Mouse (Mus musculus) hindbrain, embryonic 10.5 days (tissue): Measurements from ENCODE around the gene Prokr1. TPM values are rescaled to one million over a fixed set of nuclear protein-coding genes. Genes with fewer than 3 reads are reported as not detected.

Experiments
- DNase-seq: peaks from one replicate; pipeline ENCODE4 v3.0.0-alpha.2; 2017; ENCODE audit warnings: low spot score
- H3K27ac ChIP-seq: fragments of 300-500 bp; sonication (generic); 2 replicates; pipeline ENCODE4 v1.5.1; 2016; ENCODE audit warnings: mild to moderate bottlenecking, moderate library complexity
- H3K27me3 ChIP-seq: fragments of 300-500 bp; sonication (generic); 2 replicates; pipeline ENCODE4 v1.6.1; 2016; ENCODE audit warnings: mild to moderate bottlenecking; ENCODE audit not compliant: poor library complexity, insufficient read depth, severe bottlenecking
- H3K36me3 ChIP-seq: fragments of 300-500 bp; sonication (generic); 2 replicates; pipeline ENCODE4 v1.6.1; 2016; ENCODE audit warnings: mild to moderate bottlenecking, moderate library complexity
- H3K4me1 ChIP-seq: fragments of 300-500 bp; sonication (generic); replicated peaks from 2 replicates; pipeline ENCODE4 v1.6.1; 2016; ENCODE audit warnings: mild to moderate bottlenecking
- H3K4me3 ChIP-seq: fragments of 300-500 bp; sonication (generic); 2 replicates; pipeline ENCODE4 v1.5.1; 2016; ENCODE audit warnings: mild to moderate bottlenecking, moderate library complexity
- H3K9me3 ChIP-seq: fragments of 300-500 bp; sonication (generic); 2 replicates; pipeline ENCODE4 v1.6.1; 2016; ENCODE audit warnings: mild to moderate bottlenecking, moderate library complexity
- WGBS: fragments of 180-500 bp; shearing (Covaris S2); methylation state at CpG from one replicate; pipeline ENCODE4 v1.1.7; 2016; 5-methylcytosine and 5-hydroxymethylcytosine counted together
- polyA plus RNA-seq: library from polyadenylated mRNA; unstranded; fragments of >200 nt; fragmentation: Nextera tagmentation; extraction: Ambion mirVana; gene quantifications from 2 replicates; pipeline ENCODE4 v1.2.1, GENCODE M21; 2016

The Prokr1 gene
- polyA plus RNA-seq, 1 experiment from 2014 or later: 3.6 TPM

DNA sequence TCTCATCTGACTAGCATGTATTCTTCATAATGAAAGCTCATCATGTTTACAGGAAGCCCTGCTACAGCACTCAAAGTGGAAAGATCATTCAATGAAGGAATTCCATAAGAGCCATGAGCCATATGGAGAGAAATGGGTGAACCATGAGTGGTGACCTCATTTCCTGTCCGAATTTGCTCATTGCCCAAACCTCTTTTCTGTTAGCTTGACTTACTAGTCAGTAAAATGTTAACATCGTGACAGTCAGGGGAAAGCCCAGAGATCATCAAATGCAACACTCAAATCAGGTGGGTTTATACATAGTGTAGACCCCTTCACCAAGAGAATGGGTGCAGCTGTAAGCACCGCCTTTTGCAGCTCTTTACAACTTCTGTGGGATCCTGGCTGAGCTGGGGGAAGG, 36.8 kb downstream of the Prokr1 start:
- WGBS: 81% methylated on average over 3 of the region's 3 CpGs
- no peaks in the 10 kb centered on the region for H3K4me1 ChIP-seq
- H3K27me3 ChIP-seq: no peaks in the 10 kb centered on the region
- no peaks in the 10 kb centered on the region for H3K36me3 ChIP-seq
- H3K4me3 ChIP-seq: no peak overlapping the region
- H3K9me3 ChIP-seq: no peaks in the 10 kb centered on the region
- H3K27ac ChIP-seq: no peak overlapping the region
- no peak for DNase-seq

DNA sequence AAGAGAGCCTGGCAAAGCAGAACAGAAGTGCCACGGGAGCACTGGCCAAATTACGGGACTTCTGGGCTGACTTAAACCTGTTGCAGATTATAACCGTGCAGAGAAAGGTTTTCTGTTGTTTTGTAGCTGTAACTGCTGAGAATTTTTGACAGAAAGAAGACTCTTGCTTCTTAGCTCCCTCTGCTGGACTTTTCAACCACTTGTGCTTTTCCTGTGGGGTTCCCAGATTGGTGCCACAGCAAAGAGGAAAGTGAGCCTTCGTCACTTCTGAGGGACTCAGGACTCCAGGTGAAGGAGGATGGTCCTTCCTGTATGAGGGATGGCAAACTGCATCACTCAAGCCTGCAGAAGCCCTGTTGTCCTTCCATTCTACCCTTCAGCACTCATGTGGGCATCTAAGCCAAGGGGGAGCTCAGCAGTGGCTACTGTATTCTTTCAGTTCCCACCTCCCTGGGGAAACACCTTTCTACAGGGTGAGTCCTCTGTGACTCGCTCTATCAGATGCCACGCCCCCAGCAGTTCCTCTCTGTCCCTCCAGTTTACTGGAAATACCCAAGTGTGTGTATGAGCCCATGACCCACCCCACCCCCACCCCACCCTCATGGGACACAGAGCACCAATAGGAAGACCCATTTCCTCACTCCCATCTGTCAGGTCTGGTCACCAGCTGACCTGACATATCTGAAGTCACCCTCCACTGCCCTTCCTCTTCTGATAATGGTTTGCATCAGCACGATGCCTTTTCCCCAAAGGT, 38.3 kb downstream of the Prokr1 start:
- Histone ChIP-seq H3K27me3 (no peaks in the 10 kb centered on the region), H3K27ac (no peak overlapping the region), H3K4me1 (no peaks in the 10 kb centered on the region), H3K9me3 (no peaks in the 10 kb centered on the region), H3K4me3 (no peak overlapping the region), H3K36me3 (no peaks in the 10 kb centered on the region)
- no peak for DNase-seq
- WGBS: 64% methylated on average over 7 of the region's 7 CpGs

DNA sequence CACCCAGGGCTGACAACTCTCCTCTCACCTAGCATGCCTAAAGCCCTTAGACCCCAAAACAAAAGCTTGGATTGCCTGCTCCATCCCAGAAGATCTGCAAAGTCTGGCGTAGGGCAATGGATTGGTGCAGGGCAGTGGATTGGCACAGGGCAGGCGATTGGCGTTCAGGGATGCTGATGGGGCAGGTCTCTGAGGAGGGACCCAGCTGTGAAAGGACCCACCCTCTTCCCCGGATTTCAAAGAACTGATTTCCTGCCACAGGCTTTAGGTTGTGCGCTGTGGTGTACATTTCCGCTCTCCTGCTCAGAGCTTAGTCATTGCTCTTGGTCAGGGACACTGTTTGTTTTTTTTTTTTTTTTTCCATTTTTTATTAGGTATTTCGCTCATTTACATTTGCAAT, 42.7 kb downstream of the Prokr1 start:
- WGBS: 87% methylated on average over 7 of the region's 7 CpGs
- no peak for DNase-seq

DNA sequence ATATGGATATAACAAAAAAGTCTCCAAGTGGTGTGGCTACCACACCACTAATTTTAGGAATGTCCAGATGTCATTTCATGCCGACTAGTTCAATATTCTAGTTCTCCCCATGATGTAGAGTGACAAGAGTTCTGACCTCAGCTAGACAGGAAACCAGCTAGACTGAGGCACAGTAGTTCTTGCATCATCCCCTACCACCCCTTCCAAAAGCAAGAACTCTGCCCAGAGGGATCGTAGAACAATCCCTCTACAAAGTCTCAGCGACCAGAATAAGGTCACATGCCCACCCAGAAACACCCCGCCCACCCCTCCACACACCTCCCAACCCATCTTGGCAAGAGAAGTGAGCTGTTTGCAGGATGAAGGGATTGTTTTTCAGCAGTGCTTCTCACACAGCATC, 43.1 kb downstream of the Prokr1 start:
- H3K9me3 ChIP-seq: peaks cover 7% of the 10 kb centered on the region; the same call in 1 of the 2 replicates
- no peak overlapping the region for H3K27ac ChIP-seq
- H3K27me3 ChIP-seq: no peaks in the 10 kb centered on the region
- no peaks in the 10 kb centered on the region for H3K36me3 ChIP-seq
- no peak overlapping the region for H3K4me3 ChIP-seq
- DNase-seq: no peak
- WGBS: 88% methylated on average over 4 of the region's 4 CpGs
- H3K4me1 ChIP-seq: peaks cover 9% of the 10 kb centered on the region; the same call in 1 of the 2 replicates

More for the DNA sequence above, 42.7 kb downstream of the Prokr1 start:
- Histone ChIP-seq H3K36me3 (no peaks in the 10 kb centered on the region), H3K4me1 (peaks cover 9% of the 10 kb centered on the region; the same call in 1 of the 2 replicates), H3K4me3 (no peak overlapping the region), H3K27me3 (no peaks in the 10 kb centered on the region), H3K9me3 (peaks cover 7% of the 10 kb centered on the region; the same call in 1 of the 2 replicates), H3K27ac (no peak overlapping the region)

DNA sequence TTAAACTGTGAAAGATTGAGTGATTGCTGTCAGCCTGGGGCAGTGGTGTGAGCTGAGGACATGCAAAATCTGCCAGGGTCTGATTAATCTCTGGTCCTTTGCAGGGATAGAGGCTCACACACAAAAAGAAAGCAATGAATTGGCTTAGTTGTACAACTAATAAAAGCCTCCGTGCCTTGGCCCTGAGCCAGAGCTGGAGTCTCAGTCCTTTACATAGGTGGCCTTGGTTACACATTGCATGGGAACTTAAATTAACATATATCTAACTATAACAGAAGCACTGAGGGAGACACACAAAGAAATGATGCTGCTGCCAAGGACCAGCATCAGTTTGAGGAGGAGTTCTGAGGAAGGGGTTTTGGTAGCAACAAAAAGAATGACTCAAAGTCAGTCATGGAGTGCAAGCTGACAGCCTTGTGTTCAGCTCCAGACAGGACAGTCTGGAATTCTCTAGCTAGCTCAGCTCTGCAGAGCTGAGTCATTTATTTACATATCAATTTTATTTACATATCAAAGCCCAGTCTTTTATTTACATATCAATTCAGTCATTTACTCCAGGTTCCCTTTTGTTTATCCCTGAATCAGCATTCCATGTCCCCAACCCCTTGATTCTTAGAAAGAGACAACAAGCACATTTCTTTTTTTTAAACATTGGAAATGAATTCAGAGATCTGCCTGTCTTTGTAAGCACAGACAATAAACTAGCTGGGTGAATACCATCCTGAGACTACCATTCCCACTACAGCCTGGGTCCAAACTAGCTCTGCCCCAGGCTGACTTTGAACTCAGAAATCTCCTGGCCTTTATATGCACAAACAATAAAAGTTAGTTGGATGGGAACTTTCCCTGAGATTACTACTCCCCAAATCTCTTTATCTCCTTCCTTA, 45.0 kb downstream of the Prokr1 start:
- peaks cover 14% of the 10 kb centered on the region for H3K4me1 ChIP-seq
- no peaks in the 10 kb centered on the region for H3K27me3 ChIP-seq
- no peak overlapping the region for H3K4me3 ChIP-seq
- peak; percentile 24 for DNase-seq
- WGBS: 45% methylated on average over 1 of the region's 1 CpGs
- no peaks in the 10 kb centered on the region for H3K36me3 ChIP-seq
- H3K27ac ChIP-seq: peak overlapping the region; percentile 67
- H3K9me3 ChIP-seq: peaks cover 7% of the 10 kb centered on the region; the same call in 1 of the 2 replicates

DNA sequence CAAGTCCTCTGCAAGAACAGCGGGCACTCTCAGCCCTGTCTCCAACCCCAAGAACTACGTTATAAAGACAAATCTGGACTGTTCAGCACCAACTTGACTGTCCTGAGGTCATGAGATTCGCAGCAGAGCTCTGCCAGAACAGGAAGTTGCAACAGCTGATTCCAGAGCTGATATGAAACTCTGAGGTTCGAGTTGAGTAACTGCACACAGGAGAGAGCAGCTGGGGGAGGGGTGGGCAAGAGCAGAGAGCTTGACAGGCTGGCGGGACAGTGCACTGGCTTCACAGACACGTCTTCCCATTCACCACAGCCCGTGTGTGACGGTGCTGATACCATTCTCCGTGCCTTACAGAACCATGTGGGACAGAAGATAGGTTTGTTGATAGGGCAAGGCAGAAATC, 48.5 kb downstream of the Prokr1 start:
- Histone ChIP-seq H3K27me3 (no peaks in the 10 kb centered on the region), H3K9me3 (peaks cover 7% of the 10 kb centered on the region; the same call in 1 of the 2 replicates), H3K4me1 (peaks cover 22% of the 10 kb centered on the region), H3K36me3 (no peaks in the 10 kb centered on the region), H3K27ac (peak overlapping the region; percentile 40; the same call in 1 of the 2 replicates), H3K4me3 (no peak overlapping the region)
- WGBS: 76% methylated on average over 9 of the region's 9 CpGs
- DNase-seq: no peak

DNA sequence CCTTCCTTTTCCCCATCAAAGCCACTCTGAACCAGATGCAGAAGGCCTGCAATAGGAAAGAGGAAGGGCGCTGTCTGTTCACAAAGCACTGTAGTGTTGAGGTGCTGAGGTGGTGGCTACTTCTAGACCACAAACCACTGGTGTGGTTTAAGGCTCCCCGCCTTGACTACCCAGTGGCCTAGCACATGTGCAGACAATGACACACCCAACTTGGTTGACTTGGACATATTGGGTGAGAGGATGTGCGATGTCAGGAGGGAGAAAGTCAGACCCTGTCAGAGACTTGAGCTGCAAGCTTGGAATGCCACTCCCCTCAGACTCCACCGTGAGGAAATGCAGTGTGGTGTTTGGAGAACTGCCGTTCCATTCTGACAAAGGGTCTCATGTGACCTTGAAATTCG, 49.4 kb downstream of the Prokr1 start:
- DNase-seq: no peak
- Histone ChIP-seq H3K4me1 (peaks cover 22% of the 10 kb centered on the region), H3K36me3 (no peaks in the 10 kb centered on the region), H3K4me3 (no peak overlapping the region), H3K9me3 (peaks cover under 1% of the 10 kb centered on the region; the same call in 1 of the 2 replicates), H3K27ac (no peak overlapping the region), H3K27me3 (no peaks in the 10 kb centered on the region)
- WGBS: 90% methylated on average over 6 of the region's 6 CpGs

DNA sequence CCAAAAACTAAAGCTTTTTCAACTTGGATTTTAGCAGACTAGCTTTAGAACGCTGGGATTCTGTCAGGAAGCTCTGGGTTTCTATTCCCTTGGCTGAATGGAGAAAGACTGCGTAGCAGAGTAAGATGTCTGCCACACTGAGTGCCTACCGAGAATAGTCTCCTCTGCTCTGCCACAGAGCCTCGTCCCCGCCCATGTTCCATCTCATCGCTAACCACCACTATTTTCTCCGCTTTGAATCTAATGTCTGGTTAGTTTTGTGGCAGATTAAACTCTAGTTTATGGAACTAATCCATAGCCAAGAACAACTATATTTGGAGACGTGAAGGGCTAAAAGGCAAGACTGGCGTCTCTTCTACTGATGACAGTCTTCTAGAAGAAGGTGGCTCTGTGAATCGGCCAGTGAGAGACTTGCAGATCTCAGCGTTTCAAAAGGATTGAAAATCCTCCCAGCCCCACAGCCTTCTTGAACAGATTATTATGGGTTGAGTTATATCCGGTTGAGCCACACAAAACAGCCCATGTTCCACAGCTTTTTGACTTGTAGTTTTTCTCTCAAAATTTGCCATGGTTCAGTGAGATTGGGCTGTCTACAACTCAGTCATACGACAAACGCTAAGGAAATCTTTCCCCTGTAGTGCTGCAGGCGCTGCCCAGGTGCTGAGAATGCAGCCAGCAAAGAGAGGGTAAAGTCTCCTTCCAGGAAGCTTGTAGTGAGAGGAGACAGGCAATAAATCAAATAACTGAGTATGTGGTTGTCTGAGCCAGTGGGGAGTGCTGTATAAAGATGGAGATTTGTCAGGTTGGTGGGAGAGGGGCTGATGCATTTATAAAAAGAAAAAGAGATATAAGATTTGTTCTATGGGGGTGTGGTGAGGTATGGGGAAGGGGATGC, 51.9 kb downstream of the Prokr1 start:
- Histone ChIP-seq H3K4me1 (peaks cover 13% of the 10 kb centered on the region), H3K36me3 (no peaks in the 10 kb centered on the region), H3K27ac (no peak overlapping the region), H3K4me3 (no peak overlapping the region), H3K27me3 (no peaks in the 10 kb centered on the region), H3K9me3 (no peaks in the 10 kb centered on the region)
- 85% methylated on average over 15 of the region's 15 CpGs for WGBS
- DNase-seq: no peak

DNA sequence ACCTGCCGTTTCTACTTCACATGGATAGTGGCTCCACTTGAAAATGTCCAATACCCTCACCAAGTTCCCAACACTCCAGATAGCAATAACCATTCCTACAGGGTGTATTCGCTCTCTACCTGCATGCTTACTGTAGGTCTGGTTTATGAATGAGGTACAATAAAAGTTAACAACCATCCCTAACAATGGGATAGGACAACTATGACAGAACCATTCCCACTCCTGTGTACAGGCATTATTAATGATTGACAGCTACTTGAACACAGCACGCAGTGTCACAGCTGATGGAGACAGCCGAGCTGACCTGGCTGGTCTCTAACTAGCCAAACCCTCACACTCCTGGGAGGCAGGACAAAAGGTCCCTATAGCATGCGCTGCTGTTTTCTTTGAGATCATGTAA, 52.9 kb downstream of the Prokr1 start:
- peaks cover 13% of the 10 kb centered on the region for H3K4me1 ChIP-seq
- no peaks in the 10 kb centered on the region for H3K36me3 ChIP-seq
- H3K4me3 ChIP-seq: no peak overlapping the region
- 79% methylated on average over 5 of the region's 5 CpGs for WGBS
- no peak overlapping the region for H3K27ac ChIP-seq
- no peaks in the 10 kb centered on the region for H3K9me3 ChIP-seq
- H3K27me3 ChIP-seq: no peaks in the 10 kb centered on the region
- DNase-seq: no peak

DNA sequence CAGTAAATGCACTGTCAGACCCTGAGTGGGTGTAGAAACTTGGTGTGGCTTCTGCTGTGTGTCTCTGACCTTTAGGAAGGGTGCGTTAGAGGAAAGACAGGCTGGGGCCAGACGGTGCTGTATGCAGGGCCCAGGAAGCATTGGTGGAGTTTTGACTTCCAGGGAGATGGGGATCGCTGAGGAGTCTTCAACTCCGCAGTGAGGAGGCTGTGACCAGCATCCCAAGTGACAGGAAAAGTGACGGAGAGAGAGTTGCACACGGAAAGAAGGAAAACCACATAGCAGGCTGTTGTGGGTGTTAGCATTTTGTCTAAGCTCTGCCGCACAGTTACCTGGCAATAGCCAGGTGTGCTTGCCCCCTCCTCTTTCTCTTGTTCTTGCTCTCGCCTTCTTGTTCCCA, 54.3 kb downstream of the Prokr1 start:
- no peak for DNase-seq
- H3K36me3 ChIP-seq: no peaks in the 10 kb centered on the region
- 69% methylated on average over 8 of the region's 8 CpGs for WGBS

DNA sequence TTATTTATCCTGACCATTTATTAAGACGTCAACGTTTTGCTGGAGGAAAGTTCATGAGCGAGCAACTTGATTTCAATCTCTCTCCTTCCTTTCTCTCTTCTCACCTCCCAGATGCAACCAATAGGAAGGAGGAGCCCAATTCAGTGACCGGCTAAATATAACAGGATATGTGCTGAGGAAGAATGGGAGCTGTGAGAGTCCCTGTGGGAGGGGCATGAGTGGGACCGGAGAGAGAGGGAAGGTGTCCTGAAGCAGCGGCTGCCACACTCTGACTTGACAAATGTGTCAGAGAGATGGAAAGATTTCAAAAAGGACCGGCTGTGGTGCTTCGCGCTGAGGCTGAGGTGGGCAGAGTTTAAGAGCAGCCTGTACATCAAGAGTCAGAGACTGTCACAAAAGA, 54.9 kb downstream of the Prokr1 start:
- Histone ChIP-seq H3K36me3 (no peaks in the 10 kb centered on the region), H3K4me3 (no peak overlapping the region), H3K9me3 (no peaks in the 10 kb centered on the region), H3K27me3 (no peaks in the 10 kb centered on the region), H3K4me1 (peaks cover 9% of the 10 kb centered on the region), H3K27ac (no peak overlapping the region)
- DNase-seq: no peak
- WGBS: 84% methylated on average over 9 of the region's 9 CpGs

More for the DNA sequence above, 54.3 kb downstream of the Prokr1 start:
- no peak overlapping the region for H3K4me3 ChIP-seq
- peaks cover 9% of the 10 kb centered on the region for H3K4me1 ChIP-seq
- H3K27me3 ChIP-seq: no peaks in the 10 kb centered on the region
- H3K27ac ChIP-seq: no peak overlapping the region
- H3K9me3 ChIP-seq: no peaks in the 10 kb centered on the region

DNA sequence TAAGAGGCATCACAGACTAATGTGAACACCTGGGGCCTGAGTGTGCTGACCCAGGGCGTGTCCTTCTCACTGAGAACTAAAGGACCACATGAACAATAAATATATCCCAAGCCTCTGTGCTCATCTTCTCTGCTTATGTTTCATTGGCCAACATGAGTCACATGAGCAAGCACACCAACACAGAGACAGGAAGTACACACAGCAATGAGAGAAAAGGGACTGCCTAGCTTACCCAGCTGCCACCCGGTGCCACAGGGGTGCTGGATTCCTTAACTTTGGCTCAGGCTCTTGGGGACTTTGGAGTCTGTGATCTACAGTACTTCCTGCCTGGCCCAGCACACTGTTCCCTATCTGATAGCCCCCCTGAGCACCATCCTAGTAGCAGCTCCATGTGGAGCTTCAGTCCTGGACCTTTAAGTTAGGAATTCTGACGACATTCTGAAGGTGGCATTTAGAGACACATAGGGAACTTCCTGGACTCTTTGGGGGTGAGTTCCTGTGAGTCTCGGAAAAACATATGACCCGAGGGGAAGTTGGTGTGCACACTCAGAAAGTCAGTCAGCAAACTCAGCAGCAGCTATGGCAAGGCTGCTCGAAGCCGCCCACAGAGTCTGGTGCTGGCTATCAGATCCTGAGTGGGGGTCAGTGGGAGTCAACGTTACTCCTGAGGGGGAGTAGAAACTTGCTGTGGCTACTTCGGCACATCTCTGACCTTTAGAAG, 55.5 kb downstream of the Prokr1 start:
- DNase-seq: no peak
- no peaks in the 10 kb centered on the region for H3K36me3 ChIP-seq
- 87% methylated on average over 9 of the region's 9 CpGs for WGBS
- H3K27ac ChIP-seq: no peak overlapping the region
- no peaks in the 10 kb centered on the region for H3K9me3 ChIP-seq
- no peaks in the 10 kb centered on the region for H3K27me3 ChIP-seq
- H3K4me3 ChIP-seq: no peak overlapping the region
- peaks cover 3% of the 10 kb centered on the region for H3K4me1 ChIP-seq
